Mouse (Mus musculus): ENCODE data around the gene Gm20696. TPM values are rescaled to one million over a fixed set of nuclear protein-coding genes. Genes with fewer than 3 reads are reported as not detected.

Gm20696 gene
- polyA plus RNA-seq, 2 experiments, result 0.16 to 0.33 TPM

DNA sequence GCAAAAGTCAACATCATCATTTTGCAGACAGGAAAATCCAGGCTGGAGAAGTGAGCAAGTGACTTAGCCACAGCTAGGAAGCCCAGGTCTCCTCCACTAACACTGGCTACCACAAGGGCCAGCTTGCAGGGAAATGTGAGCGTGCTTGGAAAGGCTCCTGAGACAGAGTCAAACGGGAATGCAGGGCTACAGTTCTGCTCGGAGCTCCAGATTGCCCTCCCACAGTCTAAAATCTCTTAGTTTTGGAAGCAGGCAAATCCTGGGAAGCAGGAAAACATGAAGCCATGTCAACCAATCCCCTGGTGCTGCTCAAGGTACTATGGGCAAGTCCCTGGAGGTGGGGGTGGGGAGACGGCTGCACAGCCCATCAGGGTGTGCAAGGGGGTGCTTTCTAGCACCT lies 219.2 kb downstream of the Gm20696 start:
- DNase-seq (ENCODE audit: low read depth in 3 of 3, low spot score in 3 of 3) (no peak), ATAC-seq (ENCODE audit: insufficient read depth) (no peak)
- 54% methylated on average over 4 of the region's 4 CpGs for WGBS (ENCODE audit: insufficient replicate concordance)
- H3K9ac ChIP-seq (replicated peaks), result no peak overlapping the region
- no peak for TF ChIP-seq EP300 (IDR thresholded peaks at IDR 0.05; ENCODE audit: low read depth)
- no peak for TF ChIP-seq CTCF (IDR thresholded peaks at IDR 0.05; ENCODE audit: low read depth)
- no peaks in the 10 kb centered on the region for H3K36me3 ChIP-seq (replicated peaks; ENCODE audit: control insufficient read depth, insufficient read depth, low read depth)
- H3K9me3 ChIP-seq (ENCODE audit: control insufficient read depth, low read length), result no peaks in the 10 kb centered on the region
- no peaks in the 10 kb centered on the region for H3K27me3 ChIP-seq (ENCODE audit: control insufficient read depth, insufficient read depth, low read length)
- H3K4me1 ChIP-seq (replicated peaks; ENCODE audit: control insufficient read depth in 2 of 2, insufficient read depth in 2 of 2, low read length in 1 of 2), result peaks cover 0 to 5% of the 10 kb centered on the region in 2 experiments; a peak in 1 of 4 replicates
- H3K27ac ChIP-seq, result no peak overlapping the region
- H3K4me3 ChIP-seq (ENCODE audit: insufficient read depth in 1 of 2, low read depth in 2 of 2, low read length in 2 of 2), result no peak overlapping the region
- no peak overlapping the region for H3K4me2 ChIP-seq (ENCODE audit: low read depth)

DNA sequence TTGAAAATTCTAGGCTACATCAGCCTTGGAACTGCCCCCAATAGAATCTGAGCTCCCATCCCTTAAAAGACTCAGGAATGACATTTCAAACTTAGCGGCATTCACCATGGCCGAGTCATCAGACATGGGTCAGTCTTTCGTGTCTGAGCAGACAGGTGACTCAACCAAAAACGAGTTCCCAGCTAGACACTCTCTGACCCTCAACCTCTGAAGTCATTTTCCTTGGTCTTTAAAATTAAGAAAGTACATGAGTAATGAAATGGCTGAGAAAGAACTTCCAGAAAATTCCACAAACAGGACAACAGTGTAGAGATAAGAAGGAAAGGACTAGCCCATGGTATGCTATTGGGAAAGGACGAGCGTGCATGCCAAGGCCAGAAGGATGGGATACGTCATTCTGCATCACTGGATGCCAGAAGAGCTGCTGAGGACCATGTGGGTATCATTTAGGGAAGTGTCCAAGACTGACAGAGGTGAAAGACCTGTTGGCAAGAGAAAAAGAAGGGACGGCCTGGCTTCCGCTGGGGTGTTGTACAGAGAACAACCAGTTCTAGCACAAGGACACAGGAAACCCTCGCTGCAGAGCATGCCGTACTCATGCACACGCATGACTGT lies 219.7 kb downstream of the Gm20696 start:
- ATAC-seq (ENCODE audit: insufficient read depth) (no peak), DNase-seq (ENCODE audit: low read depth in 3 of 3, low spot score in 3 of 3) (no peak)
- TF ChIP-seq CTCF (IDR thresholded peaks at IDR 0.05; ENCODE audit: low read depth) (no peak), EP300 (IDR thresholded peaks at IDR 0.05; ENCODE audit: low read depth) (no peak)

DNA sequence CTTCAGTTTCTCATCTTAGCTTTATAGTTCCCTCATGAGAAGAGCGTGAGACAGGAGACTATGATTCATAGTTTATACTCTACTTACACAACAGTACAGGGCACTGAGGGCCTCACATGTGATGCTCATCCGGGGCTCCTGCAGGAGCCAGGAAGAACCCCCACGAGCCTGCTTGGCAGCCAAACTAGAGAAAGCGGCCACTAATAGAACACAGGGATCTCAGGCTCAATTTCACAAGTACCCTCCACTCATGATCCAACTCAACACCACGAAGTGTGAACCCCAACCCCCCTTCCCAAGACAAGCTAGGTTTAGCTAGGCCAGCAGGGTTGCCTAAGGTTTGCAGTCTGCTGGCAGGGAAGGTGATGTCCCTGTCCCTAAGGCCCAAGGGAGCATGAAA lies 223.1 kb downstream of the Gm20696 start:
- ATAC-seq (ENCODE audit: insufficient read depth) (no peak), DNase-seq (ENCODE audit: low read depth in 3 of 3, low spot score in 3 of 3) (no peak)
- Histone ChIP-seq H3K9me3 (ENCODE audit: control insufficient read depth, low read length) (no peaks in the 10 kb centered on the region), H3K27me3 (ENCODE audit: control insufficient read depth, insufficient read depth, low read length) (no peaks in the 10 kb centered on the region), H3K9ac (replicated peaks) (no peak overlapping the region), H3K27ac (no peak overlapping the region), H3K4me1 (replicated peaks; ENCODE audit: control insufficient read depth in 2 of 2, insufficient read depth in 2 of 2, low read length in 1 of 2) (no peaks in the 10 kb centered on the region), H3K4me3 (ENCODE audit: insufficient read depth in 1 of 2, low read depth in 2 of 2, low read length in 2 of 2) (no peak overlapping the region), H3K36me3 (replicated peaks; ENCODE audit: control insufficient read depth, insufficient read depth, low read depth) (no peaks in the 10 kb centered on the region), H3K4me2 (ENCODE audit: low read depth) (no peak overlapping the region)
- TF ChIP-seq EP300 (IDR thresholded peaks at IDR 0.05; ENCODE audit: low read depth), result no peak
- no peak for TF ChIP-seq CTCF (IDR thresholded peaks at IDR 0.05; ENCODE audit: low read depth)
- 53% methylated on average over 5 of the region's 5 CpGs for WGBS (ENCODE audit: insufficient replicate concordance)

More for the DNA sequence above, 219.7 kb downstream of the Gm20696 start:
- Histone ChIP-seq H3K4me3 (ENCODE audit: insufficient read depth in 1 of 2, low read depth in 2 of 2, low read length in 2 of 2) (no peak overlapping the region), H3K4me1 (replicated peaks; ENCODE audit: control insufficient read depth in 2 of 2, insufficient read depth in 2 of 2, low read length in 1 of 2) (peaks cover 0 to 5% of the 10 kb centered on the region in 2 experiments; a peak in 1 of 4 replicates), H3K27ac (no peak overlapping the region), H3K27me3 (ENCODE audit: control insufficient read depth, insufficient read depth, low read length) (no peaks in the 10 kb centered on the region), H3K9me3 (ENCODE audit: control insufficient read depth, low read length) (no peaks in the 10 kb centered on the region), H3K36me3 (replicated peaks; ENCODE audit: control insufficient read depth, insufficient read depth, low read depth) (no peaks in the 10 kb centered on the region), H3K9ac (replicated peaks) (no peak overlapping the region), H3K4me2 (ENCODE audit: low read depth) (no peak overlapping the region)
- WGBS (ENCODE audit: insufficient replicate concordance), result 74% methylated on average over 12 of the region's 12 CpGs

DNA sequence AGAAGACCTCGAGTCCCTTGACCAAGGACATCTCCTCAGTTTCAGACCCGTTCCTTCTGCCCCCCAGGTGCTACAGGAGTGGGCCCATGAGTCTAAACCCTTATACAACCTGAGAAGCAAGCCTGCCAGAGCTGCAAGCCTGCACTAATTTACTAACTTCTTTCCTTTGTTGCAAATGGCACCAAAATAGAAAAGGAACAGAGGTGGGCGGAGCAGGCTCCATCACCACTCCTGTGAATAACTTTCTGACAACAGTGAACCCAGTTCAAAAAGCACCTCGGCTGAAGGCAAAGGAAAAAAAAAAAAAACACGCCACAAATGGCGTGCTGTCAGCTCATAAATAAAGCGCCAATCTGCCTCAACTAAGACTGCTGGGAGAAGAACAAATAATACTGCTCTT lies 225.5 kb downstream of the Gm20696 start:
- Histone ChIP-seq H3K9ac (replicated peaks) (no peak overlapping the region), H3K9me3 (ENCODE audit: control insufficient read depth, low read length) (no peaks in the 10 kb centered on the region), H3K4me3 (ENCODE audit: insufficient read depth in 1 of 2, low read depth in 2 of 2, low read length in 2 of 2) (no peak overlapping the region), H3K27ac (no peak overlapping the region), H3K4me1 (replicated peaks; ENCODE audit: control insufficient read depth in 2 of 2, insufficient read depth in 2 of 2, low read length in 1 of 2) (no peaks in the 10 kb centered on the region), H3K36me3 (replicated peaks; ENCODE audit: control insufficient read depth, insufficient read depth, low read depth) (no peaks in the 10 kb centered on the region), H3K4me2 (ENCODE audit: low read depth) (no peak overlapping the region), H3K27me3 (ENCODE audit: control insufficient read depth, insufficient read depth, low read length) (no peaks in the 10 kb centered on the region)
- DNase-seq (ENCODE audit: low read depth in 3 of 3, low spot score in 3 of 3) (no peak), ATAC-seq (ENCODE audit: insufficient read depth) (no peak)
- TF ChIP-seq CTCF (IDR thresholded peaks at IDR 0.05; ENCODE audit: low read depth) (no peak), EP300 (IDR thresholded peaks at IDR 0.05; ENCODE audit: low read depth) (no peak)
- 60% methylated on average over 7 of the region's 7 CpGs for WGBS (ENCODE audit: insufficient replicate concordance)

DNA sequence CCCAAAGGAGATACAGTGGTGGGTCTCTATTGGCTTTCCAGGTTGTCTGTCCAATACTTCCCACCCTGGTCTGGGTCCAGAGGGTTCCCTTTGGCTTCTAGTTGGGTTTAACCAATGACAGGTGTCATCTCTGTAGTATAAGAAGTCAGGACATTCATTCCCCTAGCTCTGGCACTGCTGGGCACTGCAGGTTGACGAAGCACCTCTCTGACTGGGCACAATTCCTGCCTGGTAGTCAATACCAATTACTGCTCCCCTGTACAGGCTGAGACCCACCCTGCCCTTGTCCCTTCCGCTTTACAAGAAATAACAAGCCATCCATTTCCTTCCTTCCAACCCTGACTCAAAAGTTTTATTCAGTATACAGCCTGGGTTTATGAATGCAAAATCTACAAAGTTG lies 226.0 kb downstream of the Gm20696 start:
- ATAC-seq (ENCODE audit: insufficient read depth), result no peak
- H3K4me2 ChIP-seq (ENCODE audit: low read depth), result no peak overlapping the region
- 64% methylated on average over 2 of the region's 2 CpGs for WGBS (ENCODE audit: insufficient replicate concordance)
- H3K27ac ChIP-seq, result no peak overlapping the region
- H3K4me3 ChIP-seq (ENCODE audit: insufficient read depth in 1 of 2, low read depth in 2 of 2, low read length in 2 of 2), result no peak overlapping the region
- no peak overlapping the region for H3K9ac ChIP-seq (replicated peaks)
- H3K36me3 ChIP-seq (replicated peaks; ENCODE audit: control insufficient read depth, insufficient read depth, low read depth), result no peaks in the 10 kb centered on the region
- no peaks in the 10 kb centered on the region for H3K27me3 ChIP-seq (ENCODE audit: control insufficient read depth, insufficient read depth, low read length)
- no peaks in the 10 kb centered on the region for H3K4me1 ChIP-seq (replicated peaks; ENCODE audit: control insufficient read depth in 2 of 2, insufficient read depth in 2 of 2, low read length in 1 of 2)
- no peak for DNase-seq (ENCODE audit: low read depth in 3 of 3, low spot score in 3 of 3)
- no peaks in the 10 kb centered on the region for H3K9me3 ChIP-seq (ENCODE audit: control insufficient read depth, low read length)
- no peak for TF ChIP-seq EP300 (IDR thresholded peaks at IDR 0.05; ENCODE audit: low read depth)

Measured in liver, embryonic 14.5 days (tissue).